Mouse (Mus musculus) CH12.LX (cell line): ENCODE measurements around the gene Tef. TPM values are rescaled to one million over a fixed set of nuclear protein-coding genes. Genes with fewer than 3 reads are reported as not detected.

ENCODE experiments used
- DNase-seq: peaks from one replicate; pipeline ENCODE4 v3.0.0-alpha.2; 2013; ENCODE audit errors: extremely low read depth
- H3K27ac ChIP-seq: 2 replicates; pipeline ENCODE4 v1.5.1; 2012; ENCODE audit warnings: low read depth, mild to moderate bottlenecking, control low read depth, moderate library complexity; ENCODE audit not compliant: insufficient read depth
- H3K27me3 ChIP-seq: replicated peaks from 2 replicates; pipeline ENCODE3; 2012; ENCODE audit warnings: inconsistent platforms
- H3K36me3 ChIP-seq, 2 experiments: replicated peaks in 1 of 2; 2 replicates each; pipeline versions ENCODE3 to v1.6.1; 2012; ENCODE audit warnings: inconsistent platforms in 1 of 2, low read length in 1 of 2, mild to moderate bottlenecking in 1 of 2, mixed read lengths in 1 of 2, moderate library complexity in 1 of 2; ENCODE audit not compliant: control insufficient read depth in 1 of 2, insufficient read depth in 1 of 2
- H3K4me1 ChIP-seq, 2 experiments: 2 replicates each; pipeline ENCODE4 v1.6.1; 2012; ENCODE audit warnings: inconsistent platforms in 1 of 2, moderate library complexity in 1 of 2; ENCODE audit not compliant: insufficient read depth in 2 of 2, control insufficient read depth in 1 of 2
- H3K4me2 ChIP-seq: 2 replicates; pipeline ENCODE4 v1.6.1; 2012; ENCODE audit warnings: low read depth, mild to moderate bottlenecking, control low read depth; ENCODE audit not compliant: poor library complexity, insufficient read depth, severe bottlenecking
- H3K4me3 ChIP-seq, 3 experiments: fragments of 150-350 bp in 1 of 3; sonication (generic) in 1 of 3; replicated peaks in 1 of 3; 2 replicates each; pipeline versions ENCODE3 to v1.5.1; 2011 to 2012; ENCODE audit warnings: low read depth in 2 of 3, low read length in 2 of 3, mild to moderate bottlenecking in 2 of 3, moderate library complexity in 2 of 3, control low read depth in 1 of 3, improper control_type of control experiment in 1 of 3, inconsistent platforms in 1 of 3, mixed read lengths in 1 of 3; ENCODE audit not compliant: poor library complexity in 1 of 3
- H3K79me2 ChIP-seq: replicated peaks from 2 replicates; pipeline ENCODE4 v1.6.1; 2012; ENCODE audit warnings: mild to moderate bottlenecking, moderate library complexity; ENCODE audit not compliant: control insufficient read depth, poor library complexity, insufficient read depth, severe bottlenecking; ENCODE audit errors: extremely low read depth
- H3K9ac ChIP-seq: 2 replicates; pipeline ENCODE4 v1.6.1; 2012; ENCODE audit warnings: low read depth, mild to moderate bottlenecking, control low read depth, moderate library complexity; ENCODE audit not compliant: insufficient read depth
- H3K9me3 ChIP-seq: replicated peaks from 2 replicates; pipeline ENCODE3; 2012; ENCODE audit warnings: low read length, inconsistent platforms, mixed read lengths
- BHLHE40 ChIP-seq: IDR thresholded peaks from 2 replicates; pipeline ENCODE4 v1.6.1; 2011; ENCODE audit warnings: mild to moderate bottlenecking, low read depth, low read length, improper control_type of control experiment
- CHD1 ChIP-seq: IDR thresholded peaks from 2 replicates; pipeline ENCODE4 v1.6.1; 2012; ENCODE audit warnings: low read depth, low read length, improper control_type of control experiment, inconsistent platforms
- EP300 ChIP-seq: IDR thresholded peaks from 2 replicates; pipeline ENCODE4 v1.6.1; 2011; ENCODE audit warnings: low read length, improper control_type of control experiment
- IRF4 ChIP-seq: IDR thresholded peaks from 2 replicates; pipeline ENCODE4 v1.6.1; 2014; ENCODE audit warnings: low read depth, mild to moderate bottlenecking, inconsistent platforms, low read length, improper control_type of control experiment
- KAT2A ChIP-seq: IDR thresholded peaks from 2 replicates; pipeline ENCODE4 v1.6.1; 2012; ENCODE audit warnings: low read length, improper control_type of control experiment, inconsistent platforms; ENCODE audit not compliant: insufficient replicate concordance
- MYC ChIP-seq: IDR thresholded peaks from 2 replicates; pipeline ENCODE4 v1.6.1; 2011; ENCODE audit warnings: low read depth, mild to moderate bottlenecking, improper control_type of control experiment, low read length
- NRF1 ChIP-seq: IDR thresholded peaks from 2 replicates; pipeline ENCODE4 v1.6.1; 2014; ENCODE audit warnings: low read depth, mild to moderate bottlenecking, inconsistent platforms, low read length, improper control_type of control experiment, moderate library complexity
- POLR2A ChIP-seq: IDR thresholded peaks from 2 replicates; pipeline ENCODE4 v1.6.1; 2011; ENCODE audit warnings: low read depth, mild to moderate bottlenecking, improper control_type of control experiment, low read length
- RAD21 ChIP-seq: IDR thresholded peaks from 2 replicates; pipeline ENCODE4 v1.6.1; 2011; ENCODE audit warnings: low read depth, mild to moderate bottlenecking, low read length, improper control_type of control experiment, moderate library complexity
- TCF12 ChIP-seq: IDR thresholded peaks from 2 replicates; pipeline ENCODE4 v1.6.1; 2014; ENCODE audit warnings: low read depth, mild to moderate bottlenecking, inconsistent platforms, low read length, improper control_type of control experiment
- dilution Hi-C: fragments of 300-500 bp; cut with MboI; formaldehyde crosslinking; loops from 2 replicates; pipeline ENCODE4 v1.14.3; 2020; ENCODE audit warnings: low sequenced_read_pairs; ENCODE audit not compliant: extremely low pct_unique_long_range_greater_than_20kb, extremely low pct_ligation_motif_present
- in situ Hi-C: fragments of 300-500 bp; cut with MboI; formaldehyde crosslinking; loops from 3 replicates; pipeline ENCODE4 v1.14.3; 2019; ENCODE audit warnings: low sequenced_read_pairs, low pct_ligation_motif_present, low pct_unique_long_range_greater_than_20kb, mixed read lengths
- polyA plus RNA-seq: library from polyadenylated mRNA; unstranded; fragments of >175 nt; gene quantifications from 2 replicates; pipeline ENCODE4 v1.2.1, GENCODE M21; 2012; ENCODE audit warnings: low read depth; ENCODE audit not compliant: insufficient read length
- total RNA-seq, 2 experiments: library from RNA; depleted of rRNA; stranded (reverse); fragments of 300-350 nt in 1 of 2; fragments of >200 nt in 1 of 2; gene quantifications; 2 replicates each; pipeline ENCODE4 v1.2.3; 2012 to 2014

Tef gene
- total and polyA plus RNA-seq, 3 experiments: 14.7 to 17.2 (median 14.9) TPM

DNA sequence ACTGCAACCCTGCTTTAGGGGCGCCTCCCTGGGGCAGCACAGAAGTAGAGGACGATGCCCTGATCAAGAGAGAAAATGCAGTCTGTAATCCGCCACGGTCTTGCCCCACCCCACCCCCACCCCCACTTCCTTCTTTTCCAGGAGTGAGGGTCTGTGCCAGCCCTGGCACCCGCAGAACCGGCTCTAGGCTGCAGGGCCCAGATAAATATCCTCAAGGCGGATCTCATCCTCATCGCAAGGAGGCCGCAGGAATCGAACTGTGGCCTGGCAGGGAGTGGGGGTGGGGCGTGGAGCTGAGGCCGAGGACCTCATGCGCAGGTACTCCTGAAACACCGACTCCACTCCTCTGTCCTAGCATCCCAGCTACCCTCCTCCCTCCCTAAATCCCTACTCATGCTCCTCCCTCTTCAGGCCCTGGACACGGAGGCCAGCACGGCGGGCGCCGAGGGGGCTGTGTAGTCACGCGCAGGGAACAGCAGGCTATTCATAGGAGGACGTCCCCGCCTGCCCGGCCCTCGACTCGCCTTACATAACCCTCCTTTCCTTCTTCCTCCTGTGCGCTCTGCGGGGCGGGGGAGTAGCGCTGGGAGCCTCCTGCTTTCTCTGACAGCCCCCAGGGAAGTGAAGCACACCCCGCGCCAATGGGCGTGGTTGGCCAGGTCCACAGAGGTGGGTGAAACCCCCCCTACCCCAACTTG, 34.1 kb downstream of the Tef start:
- Histone ChIP-seq H3K4me1 (peaks cover 8 to 33% of the 10 kb centered on the region in 2 experiments; a peak in 3 of 4 replicates), H3K27me3 (no peaks in the 10 kb centered on the region), H3K36me3 (no peaks in the 10 kb centered on the region), H3K4me3 (no peak overlapping the region), H3K79me2 (no peaks in the 10 kb centered on the region), H3K27ac (no peak overlapping the region), H3K9ac (no peak overlapping the region), H3K9me3 (no peaks in the 10 kb centered on the region), H3K4me2 (no peak overlapping the region)
- in situ Hi-C loops (no loop called here), dilution Hi-C loops (no loop called here)
- DNase-seq: no peak
- TF ChIP-seq TCF12 (no peak), RAD21 (no peak), BHLHE40 (no peak), CHD1 (no peak), KAT2A (no peak), NRF1 (no peak), POLR2A (no peak), MYC (no peak)

DNA sequence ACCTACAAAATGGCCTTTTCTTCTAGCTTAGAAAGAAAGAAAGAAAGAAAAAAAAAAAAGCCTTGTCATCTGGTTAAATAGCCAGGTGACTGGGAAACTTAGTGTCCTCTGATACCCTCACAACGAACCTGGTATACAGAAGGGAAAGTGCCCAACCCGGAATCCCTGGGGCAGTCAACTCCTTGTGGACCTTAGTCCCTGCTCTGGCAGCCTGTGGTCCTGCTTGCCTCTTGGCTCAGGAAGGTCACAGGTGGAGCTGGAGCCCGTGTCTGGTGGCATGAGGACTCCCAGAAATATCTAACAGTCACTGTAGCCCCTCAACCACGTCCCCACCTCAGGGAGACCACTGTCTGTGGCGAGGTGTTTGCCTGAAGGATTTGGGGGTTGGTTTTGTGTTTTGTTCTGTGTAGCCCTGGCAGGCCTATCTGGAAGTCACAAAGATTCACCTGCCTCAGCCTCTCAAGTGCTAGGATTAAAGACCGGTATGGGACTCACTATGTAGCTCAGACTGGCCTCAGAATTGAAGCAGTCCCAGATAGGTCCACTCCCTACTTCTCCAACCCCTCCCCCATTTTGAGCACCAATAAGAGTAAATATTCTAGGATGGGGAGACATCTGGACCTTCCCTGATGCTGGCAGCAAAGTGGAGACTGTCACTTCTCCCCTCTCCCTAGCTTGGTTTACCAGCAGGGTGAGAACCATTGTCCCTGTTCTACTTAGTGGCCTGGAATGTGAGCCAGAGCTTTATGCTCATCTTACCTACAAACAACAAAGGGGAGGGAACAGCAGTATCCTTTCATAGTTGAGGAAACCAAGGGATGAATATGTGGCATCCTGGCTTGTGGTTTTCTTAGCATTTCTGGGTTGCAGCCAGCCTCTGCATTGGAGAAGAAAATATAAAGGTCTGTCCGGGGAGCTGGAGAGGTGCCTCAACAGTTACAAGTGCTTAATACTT, 35.0 kb downstream of the Tef start:
- H3K4me1 ChIP-seq: peaks cover 6 to 30% of the 10 kb centered on the region in 2 experiments; a peak in 3 of 4 replicates
- no peaks in the 10 kb centered on the region for H3K36me3 ChIP-seq
- no peak for TF ChIP-seq EP300
- TF ChIP-seq BHLHE40: no peak
- no peak for TF ChIP-seq IRF4
- H3K79me2 ChIP-seq: no peaks in the 10 kb centered on the region
- H3K9me3 ChIP-seq: no peaks in the 10 kb centered on the region
- in situ Hi-C loops (no loop called here), dilution Hi-C loops (no loop called here)
- DNase-seq: no peak
- no peak overlapping the region for H3K27ac ChIP-seq
- no peaks in the 10 kb centered on the region for H3K27me3 ChIP-seq
- no peak overlapping the region for H3K9ac ChIP-seq
- H3K4me2 ChIP-seq: no peak overlapping the region
- no peak overlapping the region for H3K4me3 ChIP-seq
